Mouse (Mus musculus): ENCODE measurements around the gene Snx29.

- no peak for TF ChIP-seq CTCF (IDR thresholded peaks at IDR 0.05; ENCODE audit: borderline replicate concordance, control insufficient read depth, extremely low read depth, insufficient read depth, low read length, poor library complexity)
- TF ChIP-seq POLR2A (IDR thresholded peaks at IDR 0.05; ENCODE audit: control insufficient read depth, extremely low read depth, insufficient read depth, low read length, poor library complexity): no peak
Measured at GRCm38 (mm10) chr16:11639936-11640335, 317.2 kb downstream of the Snx29 start.
